Mouse (Mus musculus) right cerebral cortex, adult 18-20 months (tissue): ENCODE measurements around the gene Efcab3.

Experiments used
- DNase-seq: peaks from one replicate; pipeline ENCODE4 v3.0.0; 2022; ENCODE audit warnings: mixed read lengths

The Efcab3 gene

DNA sequence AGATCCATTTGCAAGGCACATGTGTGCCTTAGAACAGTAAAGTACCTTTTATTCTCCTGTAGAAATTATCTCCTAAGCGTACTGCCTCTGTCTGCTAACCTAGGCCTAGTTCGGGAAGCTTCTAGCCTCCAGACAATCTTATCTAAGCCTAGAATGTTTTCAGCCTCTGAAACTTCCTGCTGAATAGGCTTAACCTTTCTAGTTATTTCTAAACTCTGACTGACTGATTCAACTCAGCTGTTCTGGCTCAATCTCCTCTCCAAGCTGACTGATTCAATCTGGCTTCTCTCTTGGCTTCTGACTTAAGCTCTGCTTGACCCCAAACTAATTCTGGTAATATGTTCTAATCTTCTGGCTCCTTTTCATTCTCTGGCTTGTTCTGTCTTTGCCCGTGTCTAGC is 86.0 kb downstream of the Efcab3 start:
- DNase-seq, result no peak

DNA sequence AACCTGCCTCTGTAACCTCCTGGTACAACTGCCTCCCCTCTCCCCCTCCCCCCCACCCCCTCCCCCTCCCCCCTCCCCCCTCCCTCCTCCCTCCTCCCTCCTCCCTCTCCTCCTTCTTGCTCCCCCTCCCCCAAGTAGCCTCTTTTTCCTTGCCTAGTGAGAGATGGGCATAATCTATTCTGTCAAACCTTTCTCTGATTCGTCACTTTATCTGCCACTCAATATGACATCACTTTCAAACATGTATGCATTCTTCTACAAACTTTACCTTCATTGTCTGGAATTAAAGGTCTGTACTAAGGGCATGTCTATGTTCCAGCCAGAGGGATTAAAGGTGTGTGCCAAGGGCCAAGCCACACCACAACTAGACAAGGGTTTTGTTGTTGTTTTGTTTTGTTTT is 86.4 kb downstream of the Efcab3 start:
- DNase-seq, result no peak

GRCm38 (mm10) chr11:105150691-105151090 is 87.3 kb downstream of the Efcab3 start:
- no peak for DNase-seq

DNA sequence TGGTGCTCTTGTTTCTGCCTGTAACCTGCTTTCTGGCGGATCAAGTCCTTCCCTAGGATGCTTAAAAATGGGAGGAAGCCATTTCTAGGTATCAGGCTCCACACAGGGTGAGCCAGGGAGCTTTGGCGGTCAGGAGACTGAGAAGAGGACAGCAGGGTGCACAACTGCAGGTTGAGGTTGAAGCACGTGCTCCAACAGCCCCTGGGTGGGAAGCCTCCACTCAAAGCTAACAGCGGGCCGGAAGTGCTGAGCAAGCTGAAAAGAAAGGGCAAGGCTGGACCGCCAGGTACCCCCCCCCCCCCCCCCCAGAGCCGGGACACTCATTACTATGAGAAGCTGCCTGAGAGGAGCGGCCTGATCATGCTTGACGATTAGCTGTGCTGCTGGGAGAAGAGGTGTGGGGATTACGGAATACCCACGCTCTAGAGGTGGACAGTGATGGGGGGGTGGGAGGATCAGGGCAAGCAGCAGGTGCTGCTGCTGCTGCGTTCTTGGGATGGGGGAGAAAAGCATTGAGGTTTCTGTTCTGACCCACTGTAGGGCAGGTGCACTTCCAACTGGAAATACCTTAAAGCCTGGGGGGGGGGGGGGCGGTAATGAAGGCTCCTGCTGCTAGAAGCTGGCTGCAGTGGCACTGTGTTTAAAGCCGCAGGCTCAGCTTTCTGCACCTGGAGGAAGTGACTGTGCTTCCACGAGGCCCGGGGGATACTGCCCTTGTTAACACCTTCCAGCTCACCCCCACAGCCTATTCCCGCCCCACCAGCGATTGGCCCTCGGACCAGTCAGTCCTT is 88.0 kb downstream of the Efcab3 start:
- no peak for DNase-seq

DNA sequence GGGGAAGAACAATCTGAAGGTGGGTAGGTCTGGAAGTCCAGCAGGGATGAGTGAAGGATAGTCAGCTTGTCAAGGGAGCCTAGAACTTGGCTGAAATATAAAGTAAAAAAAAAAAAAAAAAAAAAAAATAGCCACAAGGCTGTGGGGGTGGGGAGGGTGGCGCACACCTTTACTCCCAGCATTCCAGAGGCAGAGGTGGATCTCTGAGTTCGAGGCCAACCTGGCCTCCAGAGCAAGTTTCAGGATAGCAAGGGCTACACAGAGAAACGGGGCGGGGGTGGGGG is 88.6 kb downstream of the Efcab3 start:
- no peak for DNase-seq

DNA sequence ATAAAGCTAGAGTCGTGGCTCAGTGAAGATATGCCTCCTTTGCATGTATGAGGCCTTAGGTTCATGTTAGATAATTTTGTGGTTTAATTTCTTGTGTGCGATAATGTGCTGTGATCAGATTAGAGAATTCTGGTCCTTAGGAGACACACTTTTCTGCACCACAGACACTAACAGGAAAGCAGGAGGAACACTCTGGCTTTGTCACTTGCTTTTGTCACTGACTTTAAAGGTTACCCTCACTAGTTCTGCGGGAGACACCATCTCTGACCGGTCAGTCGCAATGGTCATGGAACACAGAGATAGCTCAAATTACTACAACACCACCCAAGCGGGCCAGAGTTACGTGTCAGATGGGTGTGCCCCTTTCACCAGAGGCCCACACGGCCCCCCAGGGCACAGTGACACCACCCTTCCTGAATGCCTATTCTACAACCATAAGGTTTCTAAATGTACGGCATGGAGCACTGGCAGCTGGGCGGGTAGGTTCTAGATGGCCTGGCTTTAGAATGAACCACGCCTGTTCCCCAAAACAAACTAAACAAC is 89.0 kb downstream of the Efcab3 start:
- no peak for DNase-seq

- no peak for DNase-seq
These were observed 89.9 kb downstream of the Efcab3 start for GRCm38 (mm10) chr11:105153068-105153833.

GRCm38 (mm10) chr11:105155915-105156314 is 92.5 kb downstream of the Efcab3 start:
- no peak for DNase-seq

DNA sequence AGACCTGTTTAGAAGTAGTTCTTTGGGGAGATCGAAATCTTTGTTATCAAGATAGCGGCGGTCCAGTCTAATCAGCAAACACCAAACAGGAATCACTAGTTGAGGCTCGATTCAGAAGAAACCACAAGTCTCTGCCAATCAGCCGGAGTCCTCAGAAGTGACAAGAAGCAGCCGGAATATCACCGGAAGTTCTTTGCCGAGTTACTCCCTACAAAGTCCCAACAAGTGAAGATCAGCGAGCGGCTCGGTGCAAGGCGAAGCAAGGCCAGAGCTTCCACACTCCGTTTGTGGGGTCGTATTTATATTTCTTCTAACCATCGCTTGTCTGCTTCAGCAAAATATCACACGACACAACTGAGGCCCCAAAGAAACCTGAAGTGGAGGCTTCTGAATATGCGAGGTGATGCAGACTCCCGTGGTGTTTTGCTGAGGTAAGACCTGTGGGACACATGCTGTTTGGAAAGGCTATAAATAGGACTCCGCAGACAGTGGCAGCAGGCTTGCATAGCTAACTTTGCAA is 93.4 kb downstream of the Efcab3 start:
- no peak for DNase-seq

GRCm38 (mm10) chr11:105158047-105158446 is 94.7 kb downstream of the Efcab3 start:
- no peak for DNase-seq

- no peak for DNase-seq
These were observed 96.4 kb downstream of the Efcab3 start for GRCm38 (mm10) chr11:105159673-105160360.

GRCm38 (mm10) chr11:105161411-105161810 is 98.0 kb downstream of the Efcab3 start:
- no peak for DNase-seq

DNA sequence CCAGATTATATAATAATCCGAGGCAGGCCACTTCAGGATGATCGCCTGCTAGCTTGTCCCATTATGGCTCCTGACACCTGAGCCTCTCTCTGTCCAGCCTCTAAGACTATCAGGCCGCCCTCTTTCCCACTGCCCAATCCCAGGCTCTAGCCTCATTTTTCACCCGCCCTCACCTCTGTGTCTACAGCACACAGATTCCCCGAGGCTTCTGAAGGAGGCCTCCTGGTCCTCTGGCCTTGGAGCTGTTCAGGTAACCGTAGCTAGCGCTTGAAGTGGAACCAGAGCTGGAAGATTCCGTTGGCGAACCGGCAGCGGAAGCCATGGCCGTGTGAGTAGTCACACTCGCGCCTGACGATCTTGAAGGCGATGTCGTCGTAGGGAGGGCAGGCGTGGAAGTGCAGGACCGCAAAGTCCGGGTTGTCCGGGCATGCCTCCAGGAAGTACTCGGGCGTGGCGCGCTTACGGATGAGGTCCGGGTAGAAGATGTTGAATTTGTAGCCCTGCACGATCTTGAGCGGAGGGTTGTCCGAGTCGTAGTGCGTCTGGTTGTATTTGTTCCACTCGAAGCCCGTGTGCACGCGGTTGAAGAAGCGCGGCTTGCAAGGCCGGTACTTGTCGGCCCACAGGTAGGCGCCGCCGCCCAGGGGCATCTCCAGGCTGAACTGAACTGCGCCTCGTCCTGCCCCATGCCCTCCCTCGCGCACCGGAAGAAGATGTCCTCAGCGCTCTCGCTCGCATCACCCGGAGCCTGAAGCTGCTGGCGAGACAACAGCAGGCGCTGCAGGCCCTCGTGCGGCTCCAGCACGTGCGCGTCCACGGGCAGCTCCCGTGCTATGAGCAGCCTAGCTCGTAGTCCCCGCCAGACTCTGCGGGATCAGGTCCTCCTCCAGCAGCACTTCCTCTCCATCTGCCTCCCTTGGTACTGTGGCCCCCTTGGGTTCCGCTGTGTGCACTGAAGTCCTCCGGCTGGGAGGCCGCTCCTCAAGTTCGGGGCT is 101.4 kb downstream of the Efcab3 start:
- DNase-seq, result no peak

DNA sequence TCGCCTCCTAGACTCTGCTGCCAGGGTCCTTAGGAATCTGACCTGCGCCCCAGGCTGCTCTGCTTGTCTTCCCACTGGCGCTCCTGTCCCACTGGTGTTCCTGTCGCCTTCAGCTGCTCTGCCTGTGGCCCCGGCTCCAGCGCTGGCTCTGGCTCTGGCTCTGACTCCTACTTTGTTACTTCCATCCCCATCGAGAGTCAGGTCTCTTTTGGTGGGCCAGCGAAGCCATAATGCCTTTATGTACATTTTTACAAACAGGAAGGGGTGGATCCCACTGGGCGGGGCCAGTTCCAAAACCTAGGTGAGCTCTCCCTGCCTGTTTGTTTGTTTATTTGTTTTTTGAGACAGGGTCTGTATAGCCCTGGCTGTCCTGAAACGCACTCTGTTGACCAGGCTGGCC is 103.4 kb downstream of the Efcab3 start:
- no peak for DNase-seq
